ENCODE assay signal across 16 mouse cellular contexts in the genomic region with DNA sequence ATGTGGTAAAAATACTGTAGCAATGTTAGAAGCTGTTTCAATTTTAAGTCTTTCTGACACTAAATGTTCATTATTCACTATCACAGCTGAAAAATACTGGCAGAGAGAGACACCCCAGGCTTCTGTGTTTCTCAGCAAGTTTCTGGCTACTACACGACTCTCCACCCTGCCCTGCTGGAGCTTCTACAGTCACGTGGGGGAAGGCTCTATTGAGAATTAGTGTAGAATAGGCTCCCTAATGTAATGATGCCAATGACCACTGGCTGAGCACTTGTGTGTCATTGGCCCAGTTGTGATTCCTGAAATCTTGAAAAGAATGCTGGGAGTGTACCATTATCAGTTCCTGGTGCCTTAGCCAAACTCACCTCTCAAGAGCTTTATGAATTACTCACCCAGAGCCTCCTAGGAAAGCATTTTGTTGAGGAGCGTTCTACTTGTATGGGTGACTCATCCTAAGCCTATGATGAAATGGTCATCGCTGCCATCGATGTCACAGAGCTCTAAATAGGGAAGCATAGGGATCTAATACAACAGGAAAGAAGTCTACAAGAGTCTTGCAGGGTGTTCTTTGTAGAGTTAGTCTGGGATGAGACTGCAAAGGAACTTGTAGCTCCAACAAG.
DNase-seq lines count a peak whose midpoint lies in the region; TF ChIP-seq lines count a peak whose summit lies in the region.
"Had no signal": no experiment of that assay in that cellular context is flagged by ENCODE, and none has a peak within 500 bp of the region (broad histone marks: within the 10 kb centered on the region; RNA-seq: fewer than 3 reads in every experiment).

No protein-coding gene starts in this region.

- intact Hi-C loops in heart, adult 2 months (cut with DNase I): loop anchor here (5.0 kb wide), 1 partner anchor 57 kb away; no protein-coding TSS in a partner anchor

- no peaks in the 10 kb centered on the region for H3K27me3 ChIP-seq in cerebellum, adult 2 months (ENCODE audit: control insufficient read depth, insufficient read depth, low read length)
- no peaks in the 10 kb centered on the region for H3K27me3 ChIP-seq in heart, adult 2 months (ENCODE audit: control insufficient read depth, insufficient read depth, low read length)
- H3K27me3 ChIP-seq in heart, embryonic 10.5 days (ENCODE audit: insufficient read depth, poor library complexity, severe bottlenecking): no peaks in the 10 kb centered on the region
- H3K27me3 ChIP-seq: embryonic facial prominence, embryonic 13.5 days; heart, embryonic 15.5 days had no signal

- TF ChIP-seq POLR2A in cerebellum, adult 2 months (IDR thresholded peaks at IDR 0.05; ENCODE audit: borderline replicate concordance, insufficient read depth, low read length): no peak
- no peak for TF ChIP-seq POLR2A in heart, adult 2 months (IDR thresholded peaks at IDR 0.05; ENCODE audit: insufficient read depth, low read depth, low read length)
- TF ChIP-seq POLR2A in cortical plate, adult 2 months (IDR thresholded peaks at IDR 0.05; ENCODE audit: extremely low read depth, insufficient read depth, low read length): no peak

- TF ChIP-seq CTCF in cerebellum, adult 2 months (IDR thresholded peaks at IDR 0.05; ENCODE audit: borderline replicate concordance, insufficient read depth, low read depth, low read length): no peak
- no peak for TF ChIP-seq CTCF in heart, adult 2 months (IDR thresholded peaks at IDR 0.05)
- no peak for TF ChIP-seq CTCF in cortical plate, adult 2 months (IDR thresholded peaks at IDR 0.05; ENCODE audit: extremely low read depth, insufficient read depth, low read length)

- H3K79me2 ChIP-seq in heart, adult 2 months (replicated peaks; ENCODE audit: control insufficient read depth, insufficient read depth, low read length): no peaks in the 10 kb centered on the region

- DNase-seq in cerebellum, adult 2 months: peak in 1 of 2 experiments; percentile 15
- DNase-seq in cerebellum, postnatal 36 days: no peak
- peak in 1 of 2 experiments; percentile 21 for DNase-seq in heart, adult 2 months
- no peak for DNase-seq in heart, embryonic 10.5 days (ENCODE audit: low spot score)
- peak; percentile 53 for DNase-seq in 3T3-L1 (ENCODE audit: low read depth, low spot score)
- no peak for DNase-seq in urinary bladder, adult 2 months (ENCODE audit: low spot score)
- no peak for DNase-seq in kidney, postnatal 25 days
- DNase-seq: kidney, adult 8-10 months; kidney, postnatal 36 days; lung, adult 2 months had no signal

- peak overlapping the region; percentile 36; the same call in 1 of the 2 replicates for H3K27ac ChIP-seq in cerebellum, adult 2 months (ENCODE audit: insufficient read depth, low read length)
- H3K27ac ChIP-seq in heart, adult 2 months: peak overlapping the region; percentile 34; the same call in 1 of the 2 replicates
- H3K27ac ChIP-seq in heart, embryonic 10.5 days: no peak overlapping the region
- H3K27ac ChIP-seq in cortical plate, adult 2 months (ENCODE audit: insufficient read depth, low read length): peak overlapping the region; percentile 28; the same call in 1 of the 2 replicates
- H3K27ac ChIP-seq: embryonic facial prominence, embryonic 13.5 days; forebrain, embryonic 10.5 days; limb, embryonic 10.5 days; midbrain, embryonic 13.5 days had no signal

- 48% methylated on average over 5 of the region's 5 CpGs for WGBS in cerebellum, adult 2 months
- 54% methylated on average over 5 of the region's 5 CpGs for WGBS in heart, adult 2 months
- WGBS in heart, embryonic 10.5 days: 83% methylated on average over 5 of the region's 5 CpGs

- H3K36me3 ChIP-seq in heart, adult 2 months (ENCODE audit: control insufficient read depth, insufficient read depth, low read length): no peaks in the 10 kb centered on the region
- no peaks in the 10 kb centered on the region for H3K36me3 ChIP-seq in heart, embryonic 10.5 days
- H3K36me3 ChIP-seq: embryonic facial prominence, embryonic 13.5 days; forebrain, embryonic 10.5 days; heart, embryonic 15.5 days; limb, embryonic 10.5 days; midbrain, embryonic 13.5 days had no signal

- H3K9ac ChIP-seq in heart, adult 2 months (ENCODE audit: low read depth, low read length): no peak overlapping the region
- H3K9ac ChIP-seq: embryonic facial prominence, embryonic 13.5 days; heart, embryonic 15.5 days; midbrain, embryonic 13.5 days had no signal

- no peak overlapping the region for H3K4me3 ChIP-seq in cerebellum, adult 2 months (replicated peaks; ENCODE audit: insufficient read depth, low read depth, low read length)
- no peak overlapping the region for H3K4me3 ChIP-seq in heart, adult 2 months
- no peak overlapping the region for H3K4me3 ChIP-seq in heart, embryonic 10.5 days
- no peak overlapping the region for H3K4me3 ChIP-seq in cortical plate, adult 2 months (ENCODE audit: insufficient read depth, low read length)
- H3K4me3 ChIP-seq: embryonic facial prominence, embryonic 13.5 days; forebrain, embryonic 10.5 days; heart, embryonic 15.5 days; limb, embryonic 10.5 days; midbrain, embryonic 13.5 days had no signal

- no peak for TF ChIP-seq EP300 in heart, adult 2 months (IDR thresholded peaks at IDR 0.05; ENCODE audit: insufficient read depth, low read depth, low read length)

- no peaks in the 10 kb centered on the region for H3K9me3 ChIP-seq in heart, embryonic 10.5 days
- H3K9me3 ChIP-seq: forebrain, embryonic 10.5 days; heart, embryonic 15.5 days; limb, embryonic 10.5 days; midbrain, embryonic 13.5 days had no signal

- H3K4me1 ChIP-seq in cerebellum, adult 2 months (ENCODE audit: control insufficient read depth, insufficient read depth, low read length): no peaks in the 10 kb centered on the region
- peaks cover 4% of the 10 kb centered on the region for H3K4me1 ChIP-seq in heart, adult 2 months (ENCODE audit: control insufficient read depth, insufficient read depth, low read length)
- peaks cover 15% of the 10 kb centered on the region for H3K4me1 ChIP-seq in heart, embryonic 10.5 days
- peaks cover 4% of the 10 kb centered on the region; the same call in 1 of the 2 replicates for H3K4me1 ChIP-seq in cortical plate, adult 2 months (ENCODE audit: control insufficient read depth, insufficient read depth, low read length)
